Mouse (Mus musculus) lung, adult 2 months (tissue): ENCODE data around the gene Ncl.

Experiments
- CTCF ChIP-seq: fragments of 200-500 bp; IDR thresholded peaks from 2 replicates; pipeline ENCODE4 v1.5.1; 2011; ENCODE audit warnings: mild to moderate bottlenecking, low read length, control low read depth; ENCODE audit not compliant: insufficient read depth
- POLR2A ChIP-seq: fragments of 200-500 bp; IDR thresholded peaks from 2 replicates; pipeline ENCODE4 v1.6.1; 2011; ENCODE audit warnings: low read depth, mild to moderate bottlenecking, control low read depth, low read length, borderline replicate concordance; ENCODE audit errors: extremely low read depth

- TF ChIP-seq POLR2A = no peak
- no peak for TF ChIP-seq CTCF
Observed at GRCm38 (mm10) chr1:86368086-86368485, 8.9 kb upstream of the Ncl start.
